In genomic region chr10:27802368-27802767, GRCm38 (mm10) we compare ENCODE assay signal across 15 mouse cellular contexts.
DNase-seq lines count a peak whose midpoint lies in the region; ATAC-seq lines count a peak whose summit lies in the region.
"Had no signal": no experiment of that assay in that cellular context is flagged by ENCODE, and none has a peak within 500 bp of the region (broad histone marks: within the 10 kb centered on the region; RNA-seq: fewer than 3 reads in every experiment).

No protein-coding gene starts in this region.

- H3K27ac ChIP-seq in embryonic facial prominence, embryonic 14.5 days (replicated peaks; ENCODE audit: low read depth, low read length), result no peak overlapping the region
- H3K27ac ChIP-seq in embryonic facial prominence, embryonic 10.5 days (replicated peaks), result no peak overlapping the region
- no peak overlapping the region for H3K27ac ChIP-seq in limb, embryonic 13.5 days
- no peak overlapping the region for H3K27ac ChIP-seq in limb, embryonic 10.5 days
- H3K27ac ChIP-seq: forebrain, embryonic 12.5 days; kidney, embryonic 15.5 days; limb, embryonic 12.5 days; lung, embryonic 15.5 days had no signal

- no peak overlapping the region for H3K4me3 ChIP-seq in embryonic facial prominence, embryonic 14.5 days (ENCODE audit: low read depth, low read length)
- no peak overlapping the region for H3K4me3 ChIP-seq in embryonic facial prominence, embryonic 10.5 days
- H3K4me3 ChIP-seq in limb, embryonic 13.5 days, result no peak overlapping the region
- no peak overlapping the region for H3K4me3 ChIP-seq in limb, embryonic 10.5 days
- H3K4me3 ChIP-seq: forebrain, embryonic 12.5 days; kidney, embryonic 15.5 days; limb, embryonic 12.5 days; lung, embryonic 15.5 days had no signal

- H3K9ac ChIP-seq in embryonic facial prominence, embryonic 14.5 days (ENCODE audit: low read depth, low read length), result no peak overlapping the region
- no peak overlapping the region for H3K9ac ChIP-seq in limb, embryonic 13.5 days
- H3K9ac ChIP-seq: forebrain, embryonic 12.5 days; kidney, embryonic 15.5 days; limb, embryonic 12.5 days; lung, embryonic 15.5 days had no signal

- H3K4me2 ChIP-seq in embryonic facial prominence, embryonic 14.5 days (ENCODE audit: low read depth, low read length), result no peak overlapping the region
- H3K4me2 ChIP-seq in limb, embryonic 13.5 days (replicated peaks), result no peak overlapping the region
- H3K4me2 ChIP-seq: forebrain, embryonic 12.5 days; kidney, embryonic 15.5 days; limb, embryonic 12.5 days; lung, embryonic 15.5 days had no signal

- H3K4me1 ChIP-seq in embryonic facial prominence, embryonic 14.5 days (ENCODE audit: control insufficient read depth, insufficient read depth, low read length), result no peaks in the 10 kb centered on the region
- no peaks in the 10 kb centered on the region for H3K4me1 ChIP-seq in embryonic facial prominence, embryonic 10.5 days
- H3K4me1 ChIP-seq in limb, embryonic 13.5 days, result no peaks in the 10 kb centered on the region
- no peaks in the 10 kb centered on the region for H3K4me1 ChIP-seq in limb, embryonic 10.5 days
- H3K4me1 ChIP-seq: forebrain, embryonic 12.5 days; kidney, embryonic 15.5 days; limb, embryonic 12.5 days; lung, embryonic 15.5 days had no signal

- DNase-seq in embryonic facial prominence, embryonic 14.5 days (ENCODE audit: low spot score), result peak; percentile 77
- DNase-seq in embryonic facial prominence, embryonic 10.5 days (ENCODE audit: low spot score), result no peak
- no peak for DNase-seq in limb, embryonic 10.5 days (ENCODE audit: low spot score)
- DNase-seq in left cerebral cortex, postnatal 14 days (ENCODE audit: low spot score in 2 of 2), result peak; percentile 47 to 68
- DNase-seq in right cerebral cortex, postnatal 4 days, result peak; percentile 24
- no peak for DNase-seq in ovary, postnatal 14 days (ENCODE audit: low spot score)
- DNase-seq: cerebellum, adult 18-20 months; heart, adult 11 months; heart, postnatal 14 days had no signal

- peak; percentile 57 for ATAC-seq in embryonic facial prominence, embryonic 14.5 days (ENCODE audit: low read depth)
- ATAC-seq in limb, embryonic 13.5 days (ENCODE audit: low FRiP score, low read depth), result peak; percentile 51; the same call in 1 of the 2 replicates
- no peak for ATAC-seq in megakaryocyte progenitor cell, adult 5-6 weeks (replicated peaks; ENCODE audit: poor library complexity)

- no peaks in the 10 kb centered on the region for H3K27me3 ChIP-seq in embryonic facial prominence, embryonic 14.5 days (replicated peaks; ENCODE audit: control insufficient read depth, insufficient read depth, low read length)
- H3K27me3 ChIP-seq in embryonic facial prominence, embryonic 10.5 days (replicated peaks; ENCODE audit: low read depth, poor library complexity, severe bottlenecking), result no peaks in the 10 kb centered on the region
- H3K27me3 ChIP-seq in limb, embryonic 13.5 days, result no peaks in the 10 kb centered on the region
- no peaks in the 10 kb centered on the region for H3K27me3 ChIP-seq in limb, embryonic 10.5 days (ENCODE audit: low read depth, poor library complexity, severe bottlenecking)
- H3K27me3 ChIP-seq: forebrain, embryonic 12.5 days; kidney, embryonic 15.5 days; limb, embryonic 12.5 days; lung, embryonic 15.5 days had no signal

- no peaks in the 10 kb centered on the region for H3K36me3 ChIP-seq in embryonic facial prominence, embryonic 14.5 days (ENCODE audit: control insufficient read depth, insufficient read depth, low read length)
- H3K36me3 ChIP-seq in embryonic facial prominence, embryonic 10.5 days (replicated peaks), result no peaks in the 10 kb centered on the region
- H3K36me3 ChIP-seq in limb, embryonic 13.5 days, result no peaks in the 10 kb centered on the region
- H3K36me3 ChIP-seq in limb, embryonic 10.5 days, result no peaks in the 10 kb centered on the region
- H3K36me3 ChIP-seq: forebrain, embryonic 12.5 days; kidney, embryonic 15.5 days; limb, embryonic 12.5 days; lung, embryonic 15.5 days had no signal

- WGBS in embryonic facial prominence, embryonic 14.5 days, result 8% methylated on average over 1 of the region's 1 CpGs
- WGBS in embryonic facial prominence, embryonic 10.5 days, result 55% methylated on average over 1 of the region's 1 CpGs
- 18% methylated on average over 1 of the region's 1 CpGs for WGBS in limb, embryonic 13.5 days
- 70% methylated on average over 1 of the region's 1 CpGs for WGBS in limb, embryonic 10.5 days

- intact Hi-C loops in left cerebral cortex, postnatal 14 days (cut with DNase I), result no loop called here

- no peaks in the 10 kb centered on the region for H3K9me3 ChIP-seq in embryonic facial prominence, embryonic 14.5 days (ENCODE audit: control insufficient read depth, low read length)
- H3K9me3 ChIP-seq in embryonic facial prominence, embryonic 10.5 days, result no peaks in the 10 kb centered on the region
- H3K9me3 ChIP-seq in limb, embryonic 13.5 days, result no peaks in the 10 kb centered on the region
- H3K9me3 ChIP-seq in limb, embryonic 10.5 days (replicated peaks), result no peaks in the 10 kb centered on the region
- H3K9me3 ChIP-seq: forebrain, embryonic 12.5 days; kidney, embryonic 15.5 days; limb, embryonic 12.5 days; lung, embryonic 15.5 days had no signal

Comparison
In these comparisons a context has a peak if more than half of its experiments do, and no peak if none do; other contexts are left out.
1. DNase-seq: peak in embryonic facial prominence, embryonic 14.5 days (single experiment), left cerebral cortex, postnatal 14 days (2 of 2) and right cerebral cortex, postnatal 4 days (single experiment); none in embryonic facial prominence, embryonic 10.5 days (single experiment), limb, embryonic 10.5 days (single experiment) and ovary, postnatal 14 days (single experiment).